Mouse (Mus musculus) pancreas, adult 10 weeks (tissue): ENCODE data around the gene Plrg1. TPM values are rescaled to one million over a fixed set of nuclear protein-coding genes. Genes with fewer than 3 reads are reported as not detected.

ENCODE experiments used
- polyA plus RNA-seq: library from polyadenylated mRNA; stranded (reverse); fragments of 350-450 nt; fragmentation: Illumina TruSeq; extraction: RNeasy Lipid Tissue Mini Kit (QIAGEN cat#74804); gene quantifications from one replicate; pipeline ENCODE4 v1.2.3, GENCODE M21; 2015; ENCODE audit warnings: low read depth, low replicate concordance; ENCODE audit not compliant: insufficient read depth

The Plrg1 gene
- 7.7 TPM for polyA plus RNA-seq

GRCm38 (mm10) chr3:83055281-83056038, at the start of gene Plrg1:
TSS of gene Plrg1 (plus strand) at chr3:83055522.

GRCm38 (mm10) chr3:83007557-83007956, 47.8 kb upstream of the Plrg1 start, which contains the start of gene Fgg:
TSS of gene Fgg (plus strand) at chr3:83007724.

GRCm38 (mm10) chr3:83025475-83026301, 29.6 kb upstream of the Plrg1 start, which contains the start of gene Fga:
TSS of gene Fga (plus strand) at chr3:83026076.

GRCm38 (mm10) chr3:83049680-83050079, 5.6 kb upstream of the Plrg1 start, which contains the start of gene Fgb:
TSS of gene Fgb (minus strand) at chr3:83049863.

Other genes starting within 250 kb of the Plrg1 start
- not detected for gene Rbm46, start 179.0 kb upstream of the Plrg1 start, polyA plus RNA-seq
- not detected for gene Lrat, start 151.5 kb upstream of the Plrg1 start, polyA plus RNA-seq
- not detected for gene Fgg, start 47.8 kb upstream of the Plrg1 start, polyA plus RNA-seq
- gene Fga, start 29.4 kb upstream of the Plrg1 start, polyA plus RNA-seq: not detected
- not detected for gene Fgb, start 5.7 kb upstream of the Plrg1 start, polyA plus RNA-seq
- gene Dchs2, start 72.4 kb downstream of the Plrg1 start, polyA plus RNA-seq: 0.17 TPM